Mouse (Mus musculus) midbrain, embryonic 14.5 days (tissue): Measurements from ENCODE around the gene Fto. TPM values are rescaled to one million over a fixed set of nuclear protein-coding genes. Genes with fewer than 3 reads are reported as not detected.
A peak's percentile ranks its signal among the peaks of the same experiment; 100 is the strongest.

Source experiments
- ATAC-seq: fragments of 200-750 bp; cut with Nextera tagmentation; 2 replicates; pipeline ENCODE4 v1.8.0; 2017; ENCODE audit warnings: moderate number of reproducible peaks, moderate library complexity; ENCODE audit not compliant: low FRiP score, low TSS enrichment
- DNase-seq: peaks from one replicate; pipeline ENCODE4 v3.0.0-alpha.2; 2015
- H3K27ac ChIP-seq: fragments of 300-500 bp; sonication (generic); replicated peaks from 2 replicates; pipeline ENCODE4 v1.5.1; 2014; ENCODE audit warnings: mild to moderate bottlenecking, low read depth, low read length, moderate library complexity
- H3K27me3 ChIP-seq: fragments of 300-500 bp; sonication (generic); 2 replicates; pipeline ENCODE4 v1.6.1; 2014; ENCODE audit warnings: low read length, control low read depth, mixed read lengths; ENCODE audit not compliant: control insufficient read depth, insufficient read depth
- H3K36me3 ChIP-seq: fragments of 300-500 bp; sonication (generic); 2 replicates; pipeline ENCODE4 v1.6.1; 2014; ENCODE audit warnings: low read length, control low read depth; ENCODE audit not compliant: control insufficient read depth, insufficient read depth
- H3K4me1 ChIP-seq: fragments of 300-500 bp; sonication (generic); 2 replicates; pipeline ENCODE4 v1.6.1; 2014; ENCODE audit warnings: mild to moderate bottlenecking, antibody characterized with exemption, low read length, control low read depth; ENCODE audit not compliant: control insufficient read depth, insufficient read depth
- H3K4me2 ChIP-seq: fragments of 300-500 bp; sonication (generic); 2 replicates; pipeline ENCODE4 v1.6.1; 2014; ENCODE audit warnings: mild to moderate bottlenecking, low read length, moderate library complexity
- H3K4me3 ChIP-seq: fragments of 300-500 bp; sonication (generic); replicated peaks from 2 replicates; pipeline ENCODE4 v1.5.1; 2014; ENCODE audit warnings: low read depth, low read length
- H3K9ac ChIP-seq: fragments of 300-500 bp; sonication (generic); replicated peaks from 2 replicates; pipeline ENCODE4 v1.6.1; 2014; ENCODE audit warnings: mild to moderate bottlenecking, low read length, moderate library complexity
- H3K9me3 ChIP-seq: fragments of 300-500 bp; sonication (generic); 2 replicates; pipeline ENCODE4 v1.6.1; 2016; ENCODE audit warnings: low read length, control low read depth, mixed read lengths; ENCODE audit not compliant: control insufficient read depth
- WGBS: fragments of 180-500 bp; shearing (Covaris S2); extraction: QIAGEN DNeasy Blood & Tissue Kit; methylation state at CpG from one replicate; pipeline ENCODE4 v1.1.7; 2014; 5-methylcytosine and 5-hydroxymethylcytosine counted together
- polyA plus RNA-seq: library from polyadenylated mRNA; unstranded; fragments of >200 nt; fragmentation: Nextera tagmentation; extraction: Ambion mirVana; gene quantifications from 2 replicates; pipeline ENCODE4 v1.2.1, GENCODE M21; 2014

Fto gene
- polyA plus RNA-seq, 1 experiment from 2014 or later, result 161 TPM

- no peak overlapping the region for H3K27ac ChIP-seq
- no peak overlapping the region for H3K4me2 ChIP-seq
- no peaks in the 10 kb centered on the region for H3K27me3 ChIP-seq
- no peaks in the 10 kb centered on the region for H3K9me3 ChIP-seq
- H3K36me3 ChIP-seq, result no peaks in the 10 kb centered on the region
- DNase-seq, result no peak
- H3K4me1 ChIP-seq, result no peaks in the 10 kb centered on the region
- no peak overlapping the region for H3K4me3 ChIP-seq
- 93% methylated on average over 5 of the region's 5 CpGs for WGBS
- no peak overlapping the region for H3K9ac ChIP-seq
- ATAC-seq, result no peak
Observed at GRCm38 (mm10) chr8:91455591-91455990, 142.3 kb downstream of the Fto start.

GRCm38 (mm10) chr8:91458016-91458415 lies 144.7 kb downstream of the Fto start:
- WGBS, result 92% methylated on average over 1 of the region's 1 CpGs
- H3K27me3 ChIP-seq, result no peaks in the 10 kb centered on the region
- H3K9me3 ChIP-seq, result no peaks in the 10 kb centered on the region
- H3K4me3 ChIP-seq, result no peak overlapping the region
- no peaks in the 10 kb centered on the region for H3K36me3 ChIP-seq
- H3K4me1 ChIP-seq, result no peaks in the 10 kb centered on the region
- DNase-seq, result no peak
- no peak overlapping the region for H3K4me2 ChIP-seq
- no peak for ATAC-seq
- H3K9ac ChIP-seq, result no peak overlapping the region
- H3K27ac ChIP-seq, result no peak overlapping the region

GRCm38 (mm10) chr8:91460965-91461364 lies 147.6 kb downstream of the Fto start:
- Histone ChIP-seq H3K4me3 (no peak overlapping the region), H3K9me3 (no peaks in the 10 kb centered on the region), H3K36me3 (no peaks in the 10 kb centered on the region), H3K27ac (no peak overlapping the region), H3K9ac (no peak overlapping the region), H3K4me2 (no peak overlapping the region), H3K4me1 (no peaks in the 10 kb centered on the region), H3K27me3 (no peaks in the 10 kb centered on the region)
- DNase-seq, result no peak
- no peak for ATAC-seq
- WGBS, result 92% methylated on average over 6 of the region's 6 CpGs

GRCm38 (mm10) chr8:91463757-91464156 lies 150.4 kb downstream of the Fto start:
- no peak overlapping the region for H3K9ac ChIP-seq
- no peak overlapping the region for H3K27ac ChIP-seq
- no peak overlapping the region for H3K4me2 ChIP-seq
- no peaks in the 10 kb centered on the region for H3K36me3 ChIP-seq
- H3K9me3 ChIP-seq, result no peaks in the 10 kb centered on the region
- no peak for ATAC-seq
- H3K4me1 ChIP-seq, result no peaks in the 10 kb centered on the region
- DNase-seq, result peak; percentile 42
- WGBS, result 63% methylated on average over 2 of the region's 2 CpGs
- no peak overlapping the region for H3K4me3 ChIP-seq
- no peaks in the 10 kb centered on the region for H3K27me3 ChIP-seq

- H3K9me3 ChIP-seq, result no peaks in the 10 kb centered on the region
- no peaks in the 10 kb centered on the region for H3K27me3 ChIP-seq
- 96% methylated on average over 3 of the region's 3 CpGs for WGBS
- H3K4me1 ChIP-seq, result no peaks in the 10 kb centered on the region
- DNase-seq (no peak), ATAC-seq (no peak)
- H3K4me2 ChIP-seq, result no peak overlapping the region
- H3K9ac ChIP-seq, result no peak overlapping the region
- no peak overlapping the region for H3K4me3 ChIP-seq
- no peak overlapping the region for H3K27ac ChIP-seq
- no peaks in the 10 kb centered on the region for H3K36me3 ChIP-seq
Observed at GRCm38 (mm10) chr8:91467463-91467862, 154.1 kb downstream of the Fto start.

- Histone ChIP-seq H3K27me3 (no peaks in the 10 kb centered on the region), H3K9ac (no peak overlapping the region), H3K9me3 (no peaks in the 10 kb centered on the region), H3K27ac (no peak overlapping the region), H3K4me3 (no peak overlapping the region), H3K36me3 (no peaks in the 10 kb centered on the region), H3K4me2 (no peak overlapping the region), H3K4me1 (no peaks in the 10 kb centered on the region)
- ATAC-seq, result no peak
- no peak for DNase-seq
- WGBS, result 92% methylated on average over 8 of the region's 8 CpGs
Observed at GRCm38 (mm10) chr8:91467881-91468534, 154.7 kb downstream of the Fto start.

GRCm38 (mm10) chr8:91469441-91469840 lies 156.1 kb downstream of the Fto start:
- no peaks in the 10 kb centered on the region for H3K4me1 ChIP-seq
- H3K27ac ChIP-seq, result no peak overlapping the region
- DNase-seq (no peak), ATAC-seq (no peak)
- peaks cover 4% of the 10 kb centered on the region; the same call in 1 of the 2 replicates for H3K36me3 ChIP-seq
- WGBS, result 88% methylated on average over 8 of the region's 8 CpGs
- H3K9ac ChIP-seq, result no peak overlapping the region
- H3K27me3 ChIP-seq, result no peaks in the 10 kb centered on the region
- no peak overlapping the region for H3K4me2 ChIP-seq
- no peak overlapping the region for H3K4me3 ChIP-seq
- no peaks in the 10 kb centered on the region for H3K9me3 ChIP-seq

GRCm38 (mm10) chr8:91474731-91475279 lies 161.5 kb downstream of the Fto start:
- no peak overlapping the region for H3K27ac ChIP-seq
- H3K36me3 ChIP-seq, result peaks cover 16% of the 10 kb centered on the region; the same call in 1 of the 2 replicates
- H3K4me2 ChIP-seq, result no peak overlapping the region
- H3K4me1 ChIP-seq, result no peaks in the 10 kb centered on the region
- WGBS, result 93% methylated on average over 6 of the region's 6 CpGs
- no peaks in the 10 kb centered on the region for H3K27me3 ChIP-seq
- no peak overlapping the region for H3K4me3 ChIP-seq
- ATAC-seq (no peak), DNase-seq (no peak)
- no peak overlapping the region for H3K9ac ChIP-seq
- H3K9me3 ChIP-seq, result no peaks in the 10 kb centered on the region

GRCm38 (mm10) chr8:91476988-91477387 lies 163.7 kb downstream of the Fto start:
- H3K9ac ChIP-seq, result no peak overlapping the region
- no peak overlapping the region for H3K4me2 ChIP-seq
- H3K27ac ChIP-seq, result no peak overlapping the region
- peaks cover 16% of the 10 kb centered on the region; the same call in 1 of the 2 replicates for H3K36me3 ChIP-seq
- H3K4me3 ChIP-seq, result no peak overlapping the region
- ATAC-seq, result no peak
- H3K9me3 ChIP-seq, result no peaks in the 10 kb centered on the region
- no peaks in the 10 kb centered on the region for H3K4me1 ChIP-seq
- no peak for DNase-seq
- no peaks in the 10 kb centered on the region for H3K27me3 ChIP-seq
- 97% methylated on average over 5 of the region's 5 CpGs for WGBS
